Mouse (Mus musculus): ENCODE results near the gene Slc38a10. TPM values are rescaled to one million over a fixed set of nuclear protein-coding genes. Genes with fewer than 3 reads are reported as not detected.

Slc38a10 gene
- total RNA-seq, 2 experiments from 2014 or later = 32.2 to 51.7 TPM

GRCm38 (mm10) chr11:120186145-120186740 is 35.1 kb upstream of the Slc38a10 start:
- Histone ChIP-seq H3K27ac (peak overlapping the region; percentile 96), H3K4me3 (peak overlapping the region; percentile 87)
- TF ChIP-seq CTCF (IDR thresholded peaks at IDR 0.05) = no peak
- DNase-seq = no peak
- intact Hi-C loops (cut with DNase I) = no loop called here

- peak; percentile 75 for DNase-seq
- H3K4me3 ChIP-seq = peak overlapping the region; percentile 87
- TF ChIP-seq CTCF (IDR thresholded peaks at IDR 0.05) = no peak
- peak overlapping the region; percentile 96 for H3K27ac ChIP-seq
- intact Hi-C loops (cut with DNase I) = no loop called here
Observed at GRCm38 (mm10) chr11:120185316-120186141, 34.4 kb upstream of the Slc38a10 start.

- no peak for TF ChIP-seq CTCF (IDR thresholded peaks at IDR 0.05)
- Histone ChIP-seq H3K4me3 (peak overlapping the region; percentile 87), H3K27ac (peak overlapping the region; percentile 96)
- DNase-seq = peak; percentile 60
- intact Hi-C loops (cut with DNase I) = no loop called here
Observed at GRCm38 (mm10) chr11:120184371-120185315, 33.5 kb upstream of the Slc38a10 start.

GRCm38 (mm10) chr11:120183708-120184107 is 32.6 kb upstream of the Slc38a10 start:
- DNase-seq = no peak
- TF ChIP-seq CTCF (IDR thresholded peaks at IDR 0.05) = no peak
- intact Hi-C loops (cut with DNase I) = no loop called here
- Histone ChIP-seq H3K27ac (peak overlapping the region; percentile 96), H3K4me3 (peak overlapping the region; percentile 87)

GRCm38 (mm10) chr11:120183180-120183579 is 32.0 kb upstream of the Slc38a10 start:
- no peak for TF ChIP-seq CTCF (IDR thresholded peaks at IDR 0.05)
- DNase-seq = peak; percentile 17
- intact Hi-C loops (cut with DNase I) = no loop called here
- H3K4me3 ChIP-seq = no peak overlapping the region
- peak overlapping the region; percentile 96 for H3K27ac ChIP-seq

- TF ChIP-seq CTCF (IDR thresholded peaks at IDR 0.05) = no peak
- intact Hi-C loops (cut with DNase I) = no loop called here
- peak; percentile 45 for DNase-seq
- no peak overlapping the region for H3K4me3 ChIP-seq
- H3K27ac ChIP-seq = peak overlapping the region; percentile 79
Observed at GRCm38 (mm10) chr11:120182396-120183030, 31.4 kb upstream of the Slc38a10 start.

GRCm38 (mm10) chr11:120181379-120181778 is 30.2 kb upstream of the Slc38a10 start:
- Histone ChIP-seq H3K27ac (peak overlapping the region; percentile 79), H3K4me3 (no peak overlapping the region)
- intact Hi-C loops (cut with DNase I) = no loop called here
- DNase-seq = peak; percentile 61
- no peak for TF ChIP-seq CTCF (IDR thresholded peaks at IDR 0.05)

GRCm38 (mm10) chr11:120179374-120179773 is 28.2 kb upstream of the Slc38a10 start:
- peak; percentile 83 for DNase-seq
- TF ChIP-seq CTCF (IDR thresholded peaks at IDR 0.05) = no peak
- Histone ChIP-seq H3K4me3 (no peak overlapping the region), H3K27ac (peak overlapping the region; percentile 79)
- intact Hi-C loops (cut with DNase I) = loop anchor here (2.0 kb wide), 1 partner anchor 23 kb away; no protein-coding TSS in a partner anchor

- Histone ChIP-seq H3K27ac (no peak overlapping the region), H3K4me3 (no peak overlapping the region)
- intact Hi-C loops (cut with DNase I) = no loop called here
- DNase-seq = peak; percentile 49
- TF ChIP-seq CTCF (IDR thresholded peaks at IDR 0.05) = no peak
Observed at GRCm38 (mm10) chr11:120175948-120176347, 24.8 kb upstream of the Slc38a10 start.

GRCm38 (mm10) chr11:120173213-120173612 is 22.1 kb upstream of the Slc38a10 start:
- no peak for DNase-seq
- no peak overlapping the region for H3K4me3 ChIP-seq
- no peak for TF ChIP-seq CTCF (IDR thresholded peaks at IDR 0.05)
- intact Hi-C loops (cut with DNase I) = no loop called here
- H3K27ac ChIP-seq = no peak overlapping the region

- intact Hi-C loops (cut with DNase I) = no loop called here
- no peak for TF ChIP-seq CTCF (IDR thresholded peaks at IDR 0.05)
- Histone ChIP-seq H3K4me3 (no peak overlapping the region), H3K27ac (no peak overlapping the region)
- peak; percentile 20 for DNase-seq
Observed at GRCm38 (mm10) chr11:120171168-120171567, 20.0 kb upstream of the Slc38a10 start.
